Mouse (Mus musculus): ENCODE results near the gene Thada.

The Thada gene

DNA sequence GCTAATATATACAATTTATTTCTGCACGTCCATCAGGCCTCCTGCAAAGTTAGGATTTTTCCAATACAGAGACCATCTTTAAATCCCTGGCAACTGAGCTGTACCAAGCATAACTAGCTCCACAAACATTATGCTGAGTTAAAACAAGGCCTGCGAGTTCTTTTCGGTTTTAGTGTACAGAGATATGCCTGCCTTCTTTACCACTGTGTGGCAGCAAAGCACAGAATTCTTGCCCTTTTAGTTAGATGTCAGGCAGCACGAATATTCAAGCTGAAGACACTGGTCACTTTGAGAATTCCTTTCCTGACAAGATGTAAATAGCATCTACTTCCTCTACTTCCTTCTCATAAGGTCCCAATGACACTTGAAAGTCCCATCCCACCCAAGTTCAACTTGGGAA lies 8.3 kb upstream of the Thada start:
- no peak for DNase-seq (ENCODE audit: low spot score)

DNA sequence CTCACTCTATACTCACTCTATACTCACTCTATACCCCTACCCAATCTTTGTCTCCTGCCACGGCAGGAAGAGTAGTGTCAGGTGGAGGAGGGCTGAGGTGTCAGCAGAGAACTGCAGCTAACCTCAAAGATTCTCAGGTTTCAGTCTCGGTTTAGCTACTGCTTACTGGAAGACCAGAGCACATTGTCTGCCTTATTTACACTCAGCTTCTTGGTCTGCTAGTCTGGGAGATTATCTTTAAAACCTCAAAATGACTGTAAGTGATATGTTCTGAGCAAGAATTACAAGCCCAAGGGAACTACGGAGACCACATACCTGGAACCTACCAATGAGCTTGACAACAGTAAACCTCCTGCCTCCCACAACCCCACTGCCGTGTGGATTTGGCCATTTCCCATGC lies 31.0 kb downstream of the Thada start:
- DNase-seq (ENCODE audit: low spot score), result no peak

DNA sequence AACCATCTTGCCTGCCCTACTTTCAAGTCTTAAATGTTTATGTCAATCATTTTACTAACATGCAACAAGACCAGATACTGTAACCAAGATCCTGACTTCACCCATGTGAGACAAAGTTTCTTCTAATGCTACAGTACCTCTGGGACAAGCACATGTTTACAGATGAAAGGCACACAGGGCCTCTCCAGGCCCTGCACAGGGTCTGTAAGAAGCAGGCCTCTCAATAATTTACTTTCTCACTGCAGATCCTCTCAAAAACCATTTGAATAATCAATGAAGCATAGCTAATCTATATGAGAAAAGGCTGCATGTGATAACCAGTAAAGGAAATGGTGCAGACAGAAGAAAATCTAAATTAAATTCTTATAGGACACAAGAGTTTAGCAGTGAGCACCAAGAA lies 31.8 kb downstream of the Thada start:
- DNase-seq (ENCODE audit: low spot score), result no peak

DNA sequence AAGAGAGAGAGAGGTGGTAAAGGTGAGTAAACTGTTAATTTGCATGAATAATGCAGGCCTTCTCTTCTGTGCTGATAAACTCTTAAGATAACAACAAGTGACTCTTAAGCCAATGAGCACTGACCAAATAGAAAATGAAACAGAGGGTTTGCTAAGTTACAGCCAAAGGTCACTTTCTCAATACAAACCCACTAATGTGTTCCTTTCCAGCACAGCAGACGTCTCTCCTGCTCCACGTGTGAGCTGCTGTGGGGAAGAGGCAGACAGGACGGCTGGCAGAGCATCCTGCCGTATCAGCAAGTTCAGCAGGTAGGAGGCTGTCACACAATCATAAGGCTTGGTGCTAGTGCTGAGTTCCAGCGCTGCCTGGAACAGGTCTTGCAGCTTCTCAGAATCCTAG lies 34.0 kb downstream of the Thada start:
- no peak for DNase-seq (ENCODE audit: low spot score)

DNA sequence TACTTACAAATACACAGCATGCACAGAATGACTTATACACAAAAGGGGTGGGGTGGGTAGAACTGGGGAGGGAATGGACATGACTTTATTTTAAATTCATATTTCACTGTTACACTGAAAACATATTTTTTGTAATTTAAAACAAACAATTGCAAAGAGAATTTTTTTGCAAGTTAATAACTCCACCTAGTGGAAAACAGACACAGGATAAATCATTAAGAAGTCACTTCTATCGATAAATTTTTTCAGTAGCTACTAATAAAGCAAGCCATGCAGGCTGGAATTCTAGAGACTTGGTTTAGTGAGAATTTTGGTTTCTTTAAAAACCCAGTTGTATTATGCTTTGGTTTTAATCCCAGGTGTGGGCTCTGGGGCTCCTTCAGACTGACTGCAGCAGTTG lies 41.7 kb downstream of the Thada start:
- DNase-seq (ENCODE audit: low spot score), result no peak

DNA sequence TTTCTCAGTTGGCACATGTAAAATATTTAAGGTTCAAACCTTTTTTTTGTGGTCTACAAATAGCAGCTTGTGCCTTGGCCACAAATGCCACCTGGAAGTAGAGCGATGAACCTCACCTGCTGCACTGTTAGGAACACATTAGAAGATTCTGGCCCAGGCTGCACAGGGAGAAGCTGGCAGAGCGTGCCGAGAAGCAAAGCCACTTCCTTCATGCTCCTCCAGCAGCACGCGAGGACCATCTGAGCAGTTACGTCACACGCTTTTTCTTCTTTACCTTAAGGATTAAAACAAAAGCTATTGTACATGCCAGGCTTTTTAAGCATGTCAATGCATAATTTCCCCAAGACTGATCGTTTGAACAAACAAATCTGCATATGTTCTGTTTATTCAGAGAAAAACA lies 43.1 kb downstream of the Thada start:
- DNase-seq (ENCODE audit: low spot score), result no peak

DNA sequence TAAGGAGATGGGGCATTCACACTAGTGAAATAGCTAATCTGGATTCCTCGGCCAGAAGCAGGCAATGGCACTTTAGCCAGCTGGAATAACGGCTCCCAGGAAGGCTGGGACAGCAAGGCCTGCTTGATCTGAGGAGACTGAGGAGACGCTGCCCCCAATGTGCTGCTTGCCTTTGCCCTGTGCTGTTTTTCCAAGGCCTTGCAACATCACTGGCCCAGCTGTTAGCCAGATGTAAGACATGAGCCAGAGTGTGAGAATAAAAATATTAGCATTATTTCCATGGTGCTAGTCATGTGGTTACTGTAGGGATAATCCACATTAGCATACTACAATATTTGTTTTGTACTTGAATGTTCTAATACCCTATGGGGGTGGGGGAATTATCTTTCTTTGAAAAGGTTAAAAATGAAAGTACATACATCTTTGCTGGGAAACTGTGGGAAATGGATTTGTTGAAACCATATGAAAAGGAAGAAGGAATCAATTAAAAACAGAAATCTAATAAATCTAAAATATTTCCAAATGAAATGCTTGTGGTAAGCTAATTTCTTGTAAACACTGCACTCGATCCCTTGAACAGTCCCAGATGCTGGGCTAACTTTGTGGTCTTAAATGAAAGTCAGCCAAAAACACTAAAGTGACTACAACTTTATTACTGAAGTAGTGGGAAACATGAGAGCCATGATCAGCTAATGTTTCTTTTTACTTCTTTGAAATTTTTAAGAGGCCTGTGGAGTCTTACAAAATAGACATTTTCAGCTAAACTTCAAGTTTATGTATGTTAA lies 43.8 kb downstream of the Thada start:
- DNase-seq (ENCODE audit: low spot score), result no peak

DNA sequence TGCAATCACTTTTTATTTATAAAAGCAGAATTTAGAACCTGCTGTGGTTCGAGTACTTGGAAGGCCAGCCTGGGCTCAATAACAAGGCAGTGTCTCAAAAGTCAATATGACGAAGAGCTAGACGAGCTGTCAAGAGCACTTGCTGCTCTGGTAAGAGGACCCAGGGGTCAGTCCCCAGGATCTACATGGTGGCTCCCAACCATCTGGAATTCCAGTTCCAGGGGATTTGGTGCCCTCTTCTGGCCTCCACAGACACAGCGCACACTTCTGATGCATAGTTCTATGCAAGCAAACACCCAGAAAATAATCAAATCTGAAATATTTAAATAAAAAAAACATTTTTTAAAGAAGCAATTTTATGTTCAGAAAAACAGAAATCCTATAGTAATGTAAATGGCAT lies 45.0 kb downstream of the Thada start:
- DNase-seq (ENCODE audit: low spot score), result no peak

DNA sequence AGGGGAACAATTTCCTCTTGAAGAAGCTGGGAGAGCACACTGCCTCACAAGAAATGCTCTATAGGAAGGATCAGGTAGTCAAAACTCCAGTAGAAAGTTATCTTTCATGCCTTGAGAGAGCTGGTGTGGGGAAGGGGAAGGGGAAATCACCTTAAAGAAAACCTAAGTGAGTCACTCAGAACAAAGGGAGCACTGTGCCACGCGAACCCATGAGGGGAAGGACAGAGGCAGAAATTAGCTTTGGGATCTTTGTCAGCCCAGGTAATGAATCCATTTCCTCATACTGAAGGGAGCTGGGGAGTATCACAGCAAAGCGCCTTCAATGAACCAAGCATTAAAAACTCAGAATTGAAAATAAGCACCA lies 45.7 kb downstream of the Thada start:
- DNase-seq (ENCODE audit: low spot score), result no peak

DNA sequence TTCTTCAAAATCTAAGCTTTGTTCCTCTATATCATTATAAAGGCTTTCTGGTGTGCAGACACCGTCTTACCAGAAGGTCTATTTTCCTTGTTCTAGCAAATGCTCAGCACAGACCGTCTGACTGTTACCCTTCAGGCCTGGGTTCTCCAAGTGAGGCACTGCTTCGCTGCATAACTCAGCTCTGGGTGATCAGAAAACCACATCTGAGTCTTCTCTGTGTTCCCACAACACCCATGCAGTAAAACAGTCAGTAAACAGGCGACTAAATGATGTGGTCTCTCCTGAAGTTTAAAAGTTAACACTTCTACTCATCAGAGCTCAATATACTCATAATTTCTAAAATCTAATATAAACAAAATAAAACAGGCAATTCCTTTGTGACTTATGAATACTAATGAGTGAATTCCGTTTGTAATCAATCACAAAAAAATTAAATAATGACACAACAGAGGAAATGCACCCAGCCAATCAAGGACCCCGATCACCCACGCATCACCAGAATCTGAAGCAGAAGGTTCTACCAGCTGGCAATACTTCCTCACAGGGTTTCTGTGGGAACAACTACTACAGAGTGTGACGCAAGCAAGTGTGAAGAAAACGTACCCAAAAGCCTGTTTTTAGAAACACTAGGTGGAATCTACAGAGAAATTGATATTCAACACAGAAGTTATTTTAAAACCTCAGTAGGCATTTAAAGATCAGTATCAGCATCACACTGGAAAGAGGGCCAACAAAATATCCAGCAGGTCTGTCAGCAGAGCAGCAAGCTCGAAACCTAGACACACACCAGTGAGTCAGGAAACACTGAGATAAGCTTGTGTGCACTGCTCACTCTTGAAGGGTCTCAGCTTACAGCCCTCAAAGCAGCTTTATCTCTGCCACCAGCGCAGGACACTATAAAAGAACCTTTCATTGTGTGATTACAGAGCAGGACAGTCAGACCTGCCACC lies 46.4 kb downstream of the Thada start:
- no peak for DNase-seq (ENCODE audit: low spot score)

DNA sequence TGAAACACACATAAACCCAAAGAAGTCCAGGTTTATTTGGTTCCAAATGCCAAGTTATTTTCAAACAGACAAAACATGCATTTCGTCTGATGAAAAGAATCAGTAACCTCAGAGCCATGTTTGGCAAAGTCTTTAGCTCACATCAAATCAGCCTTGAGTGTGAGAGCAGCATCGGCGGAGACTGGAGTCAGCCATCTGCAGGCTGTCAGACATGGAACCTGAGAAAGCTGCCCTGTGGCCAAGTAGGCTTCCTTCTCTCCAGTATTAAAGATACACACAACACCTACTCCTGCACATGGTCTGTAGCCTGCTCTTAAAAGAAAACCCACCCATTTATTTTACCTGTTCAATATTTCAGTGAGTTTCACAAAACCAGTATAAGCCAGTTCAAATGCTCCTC lies 50.1 kb downstream of the Thada start:
- DNase-seq (ENCODE audit: low spot score), result no peak

DNA sequence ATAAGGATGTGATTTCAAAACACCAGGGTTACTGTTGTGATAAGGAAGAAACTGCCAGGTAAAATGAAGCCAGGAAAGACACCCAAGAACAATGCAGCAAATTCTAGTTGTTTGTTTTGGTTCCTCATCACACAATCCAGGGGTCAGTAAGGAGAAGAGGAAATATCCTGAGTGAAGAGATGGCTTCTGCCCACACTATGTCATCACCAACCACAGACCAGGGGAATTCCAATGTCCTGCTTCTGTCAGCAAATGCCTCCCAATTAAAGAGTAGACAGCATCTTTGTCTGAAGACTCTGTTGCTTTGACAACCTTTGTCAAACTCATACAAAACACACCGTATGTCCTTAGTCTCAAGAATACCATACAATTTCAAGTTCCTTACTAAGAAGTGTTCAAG lies 57.3 kb downstream of the Thada start:
- no peak for DNase-seq (ENCODE audit: low spot score)

DNA sequence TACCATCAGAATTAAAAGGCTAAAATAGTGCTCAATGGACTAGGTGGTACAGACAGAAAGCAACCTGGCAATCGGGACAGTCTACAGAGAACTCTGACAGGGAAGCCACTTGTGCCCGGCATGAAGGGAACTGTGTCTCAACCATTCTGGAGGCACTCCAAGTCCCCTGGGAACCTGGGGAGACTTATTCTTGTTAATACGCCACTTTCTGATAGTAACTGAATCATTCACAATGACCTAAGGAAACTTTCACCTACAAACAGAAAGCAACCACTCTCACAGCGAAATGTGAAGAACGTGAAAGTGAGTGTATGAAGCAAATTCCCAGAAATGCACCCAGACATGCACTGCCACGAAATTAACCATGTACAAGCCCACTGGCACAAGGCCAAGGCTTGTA lies 60.4 kb downstream of the Thada start:
- no peak for DNase-seq (ENCODE audit: low spot score)

DNA sequence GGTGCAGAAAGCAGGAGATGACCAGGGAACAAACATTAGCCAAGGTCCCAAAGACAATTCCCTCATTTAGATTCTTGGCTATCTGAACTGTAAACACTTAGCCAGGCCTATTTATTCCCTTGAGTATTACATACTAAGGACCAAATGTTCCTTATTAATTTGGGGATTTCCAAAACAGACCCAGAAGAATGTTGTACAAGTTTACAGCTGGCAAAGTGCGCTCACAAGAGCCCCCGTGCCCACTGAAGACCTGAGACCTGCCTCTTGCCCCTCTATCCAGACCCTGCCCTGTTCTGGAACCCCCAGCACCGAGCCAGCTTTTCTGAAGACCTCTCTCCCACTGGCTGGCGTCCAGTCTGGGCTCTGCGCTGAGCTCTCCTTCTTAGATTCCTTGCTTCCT lies 64.2 kb downstream of the Thada start:
- no peak for DNase-seq (ENCODE audit: low spot score)

DNA sequence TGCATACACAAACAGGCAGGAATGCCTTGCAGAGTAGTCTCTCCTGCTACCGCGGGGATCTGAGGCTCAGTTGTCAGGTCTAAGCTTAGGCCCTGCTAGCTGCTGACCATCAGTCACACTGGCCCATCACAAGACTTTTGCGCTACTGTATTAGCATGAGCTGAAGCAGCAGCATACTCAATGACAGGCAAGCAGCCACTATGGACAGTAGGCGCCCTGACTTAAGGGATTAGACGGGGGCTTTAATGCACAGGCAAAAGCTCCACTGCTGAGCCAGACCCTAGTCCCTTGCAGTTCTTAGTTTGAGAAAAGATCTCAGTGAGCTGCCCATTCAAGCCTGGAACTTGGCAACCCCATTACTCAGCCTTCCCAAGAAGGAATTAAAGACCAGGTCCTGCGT lies 66.6 kb downstream of the Thada start:
- DNase-seq (ENCODE audit: low spot score), result no peak

DNA sequence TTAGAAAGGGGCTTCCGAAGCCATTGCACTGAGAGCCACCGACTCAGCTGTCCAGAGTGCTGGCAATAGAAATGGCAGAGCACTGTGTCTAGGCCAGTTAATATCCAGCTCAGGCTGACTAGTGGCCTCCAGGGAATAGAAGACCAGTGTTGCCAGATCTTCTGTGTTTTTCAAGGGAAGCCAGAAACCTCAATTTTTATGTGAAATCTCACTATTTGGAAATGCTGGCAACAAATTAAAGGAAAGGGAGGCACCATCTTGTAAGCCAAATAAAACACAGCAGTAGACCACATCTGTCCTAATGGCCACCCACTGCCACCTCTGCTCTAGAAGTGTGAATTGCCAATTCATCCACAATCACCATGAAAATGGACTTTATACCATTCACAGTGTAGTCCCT lies 76.0 kb downstream of the Thada start:
- no peak for DNase-seq (ENCODE audit: low spot score)

DNA sequence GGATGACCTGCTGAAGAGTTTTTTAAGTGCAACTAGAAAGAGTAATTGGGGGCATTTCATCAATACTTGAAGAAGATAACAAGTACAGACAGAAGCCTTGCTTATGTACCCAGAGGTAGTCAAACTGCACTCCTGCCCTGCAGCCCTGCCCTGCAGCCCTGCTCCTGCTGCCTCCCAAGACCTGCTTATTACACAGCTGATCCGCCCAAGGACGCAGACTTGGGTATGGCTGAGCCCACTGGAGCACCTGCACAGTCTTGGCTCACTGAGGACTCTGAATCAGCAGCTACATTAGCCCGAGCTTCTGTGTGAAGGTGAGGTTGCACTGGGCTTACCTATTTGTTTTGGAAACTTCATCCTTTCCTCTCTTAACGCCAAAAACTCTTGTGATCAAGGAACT lies 79.8 kb downstream of the Thada start:
- no peak for DNase-seq (ENCODE audit: low spot score)

DNA sequence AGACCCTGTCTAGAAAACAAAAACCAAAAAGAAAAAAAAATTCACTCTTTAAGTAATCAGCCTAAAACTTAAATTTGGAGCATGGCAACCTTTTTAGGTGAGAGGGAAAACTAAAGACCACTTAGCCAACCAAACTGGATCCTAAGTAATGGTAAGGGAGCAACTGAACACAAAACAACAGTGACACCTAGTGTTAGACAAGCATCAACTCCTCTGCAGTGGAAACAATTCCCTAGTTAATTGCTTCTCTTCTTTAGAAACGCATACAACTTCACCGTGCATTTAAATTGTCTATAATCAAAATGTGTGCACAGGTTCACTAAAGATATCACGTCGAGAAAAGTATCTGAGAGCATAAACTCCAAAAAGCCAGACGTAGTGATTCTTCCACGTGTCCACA lies 80.3 kb downstream of the Thada start:
- no peak for DNase-seq (ENCODE audit: low spot score)

DNA sequence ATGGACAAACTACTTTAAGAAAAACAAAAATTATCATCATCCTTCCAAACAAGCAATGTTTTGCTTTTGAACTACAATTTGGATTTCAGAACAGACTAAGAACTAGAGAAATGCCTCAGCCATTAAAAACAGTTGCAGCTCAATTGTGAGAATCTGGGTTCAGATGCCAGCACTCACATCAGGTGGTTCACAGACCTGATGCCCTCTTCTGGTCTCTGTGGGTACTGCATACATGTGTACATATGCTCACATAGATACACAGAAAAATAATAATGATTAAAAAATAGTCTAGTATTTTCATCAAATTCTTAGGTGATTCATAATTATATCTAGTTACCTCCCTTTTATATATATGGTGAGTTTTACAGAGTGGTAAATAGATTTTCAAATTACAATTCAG lies 81.3 kb downstream of the Thada start:
- DNase-seq (ENCODE audit: low spot score), result no peak

DNA sequence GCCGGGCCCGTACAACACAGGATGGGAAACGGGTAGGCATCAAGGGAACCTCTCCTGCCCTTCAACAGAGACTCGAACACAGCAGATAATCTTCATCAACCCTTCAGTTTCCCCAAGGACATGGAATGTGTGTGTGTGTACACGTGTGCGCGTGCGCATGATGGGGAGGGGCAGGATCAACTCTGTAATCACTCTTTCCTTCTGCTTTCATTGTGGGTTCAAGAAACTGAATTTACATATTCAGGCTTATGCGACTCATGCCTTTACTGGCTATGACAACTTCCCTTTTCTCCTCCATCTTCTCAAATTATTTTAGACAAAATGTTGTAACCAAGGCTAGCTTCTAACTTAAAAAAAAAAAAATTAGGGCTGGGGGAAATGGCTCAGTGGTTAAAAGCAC lies 85.7 kb downstream of the Thada start:
- no peak for DNase-seq (ENCODE audit: low spot score)

DNA sequence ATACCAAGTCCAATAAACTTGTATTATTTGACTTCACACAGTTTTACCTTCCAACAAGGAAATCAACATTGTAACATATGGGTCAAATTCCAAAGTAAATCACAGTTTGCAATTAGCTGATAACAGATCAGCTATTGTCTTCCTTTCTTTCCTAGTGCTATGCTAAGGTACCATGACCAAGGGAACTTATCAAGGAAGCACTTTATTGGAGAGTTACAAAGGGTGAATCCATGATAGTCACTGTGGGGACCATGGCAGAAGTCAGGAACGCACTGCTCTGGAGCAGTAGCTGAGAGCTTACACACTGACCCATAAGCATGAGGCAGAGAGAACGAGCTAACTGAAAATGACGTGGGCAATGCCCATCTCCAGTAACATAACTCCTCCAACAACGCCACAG lies 89.1 kb downstream of the Thada start:
- DNase-seq (ENCODE audit: low spot score), result no peak

DNA sequence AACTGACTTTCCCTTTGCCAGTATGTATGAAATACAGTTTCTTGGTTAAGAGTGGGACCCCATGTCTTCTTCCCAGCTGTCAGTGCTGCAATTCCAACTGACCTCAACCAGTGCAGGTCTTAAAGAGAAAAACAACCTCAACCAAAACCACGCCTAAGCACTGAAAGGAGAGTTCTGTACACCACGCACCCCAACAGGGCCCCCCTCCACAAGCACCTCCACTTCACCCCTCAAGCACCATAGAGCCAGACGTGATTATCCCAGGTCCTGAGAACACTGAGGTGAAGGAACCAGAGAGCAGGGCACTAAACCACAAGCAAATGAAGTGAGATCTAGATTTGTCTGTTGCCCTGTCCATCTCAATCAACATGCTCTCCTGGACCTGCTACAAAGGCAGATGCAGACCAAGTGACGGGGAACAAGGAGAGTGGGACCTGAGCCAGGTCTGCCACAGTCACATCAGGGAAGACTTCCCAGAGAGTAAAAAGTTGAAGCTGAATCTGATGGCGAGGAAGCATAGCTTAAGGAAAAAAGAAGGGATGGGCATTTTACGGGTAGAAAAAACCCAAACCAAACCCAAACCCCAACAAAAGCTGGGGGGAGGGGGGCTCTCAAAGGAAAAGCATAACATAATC lies 93.5 kb downstream of the Thada start:
- no peak for DNase-seq (ENCODE audit: low spot score)

DNA sequence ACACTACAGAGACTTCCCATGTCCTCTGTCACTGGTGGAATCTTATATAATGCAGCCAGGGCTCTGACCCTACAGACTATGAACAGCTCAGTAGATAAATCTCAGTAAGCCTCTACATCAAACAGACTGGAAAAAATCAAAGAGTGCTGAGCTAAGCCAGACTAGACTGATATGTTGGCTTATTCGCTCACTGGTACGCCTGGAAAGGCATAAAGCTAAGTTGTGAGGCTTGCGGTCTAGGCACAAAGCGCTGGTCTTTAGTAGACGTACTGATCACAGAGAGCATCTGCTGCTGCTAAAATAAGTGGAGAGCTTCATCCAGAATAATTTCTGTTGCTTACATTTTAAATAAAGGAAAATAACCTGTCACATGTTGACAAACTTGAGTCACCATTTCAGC lies 95.6 kb downstream of the Thada start:
- no peak for DNase-seq (ENCODE audit: low spot score)
